Mouse (Mus musculus): ENCODE results near the gene Lhfpl5.

GRCm38 (mm10) chr17:28613096-28613495 lies 37.7 kb downstream of the Lhfpl5 start:
- TF ChIP-seq GATA1 (IDR thresholded peaks at IDR 0.05; ENCODE audit: borderline replicate concordance, low read length) (no peak), FLI1 (IDR thresholded peaks at IDR 0.05; ENCODE audit: low read length) (no peak)

Measured in megakaryocyte, embryonic 14.5 days (primary cell).